Mouse (Mus musculus) heart, adult 2 months (tissue): ENCODE measurements around the gene Rnf126.

Experiments used
- EP300 ChIP-seq: fragments of 200-500 bp; IDR thresholded peaks from 2 replicates; pipeline ENCODE4 v1.6.1; 2011; ENCODE audit warnings: low read depth, low read length, control low read depth; ENCODE audit not compliant: insufficient read depth
- POLR2A ChIP-seq: fragments of 200-500 bp; IDR thresholded peaks from 2 replicates; pipeline ENCODE4 v1.6.1; 2011; ENCODE audit warnings: mild to moderate bottlenecking, low read depth, low read length, control low read depth; ENCODE audit not compliant: insufficient read depth

GRCm38 (mm10) chr10:79716254-79716987 is 50.3 kb downstream of the Rnf126 start, which contains the start of gene Hcn2:
- no peak for TF ChIP-seq POLR2A
- no peak for TF ChIP-seq EP300
